Mouse (Mus musculus): ENCODE measurements around the gene Hopx. TPM values are rescaled to one million over a fixed set of nuclear protein-coding genes. Genes with fewer than 3 reads are reported as not detected.

Gene Hopx
- polyA plus RNA-seq (2015; fragmentation: Nextera tagmentation; extraction: Ambion mirVana) = 0.29 and 0.30 TPM in 2 replicates

DNA sequence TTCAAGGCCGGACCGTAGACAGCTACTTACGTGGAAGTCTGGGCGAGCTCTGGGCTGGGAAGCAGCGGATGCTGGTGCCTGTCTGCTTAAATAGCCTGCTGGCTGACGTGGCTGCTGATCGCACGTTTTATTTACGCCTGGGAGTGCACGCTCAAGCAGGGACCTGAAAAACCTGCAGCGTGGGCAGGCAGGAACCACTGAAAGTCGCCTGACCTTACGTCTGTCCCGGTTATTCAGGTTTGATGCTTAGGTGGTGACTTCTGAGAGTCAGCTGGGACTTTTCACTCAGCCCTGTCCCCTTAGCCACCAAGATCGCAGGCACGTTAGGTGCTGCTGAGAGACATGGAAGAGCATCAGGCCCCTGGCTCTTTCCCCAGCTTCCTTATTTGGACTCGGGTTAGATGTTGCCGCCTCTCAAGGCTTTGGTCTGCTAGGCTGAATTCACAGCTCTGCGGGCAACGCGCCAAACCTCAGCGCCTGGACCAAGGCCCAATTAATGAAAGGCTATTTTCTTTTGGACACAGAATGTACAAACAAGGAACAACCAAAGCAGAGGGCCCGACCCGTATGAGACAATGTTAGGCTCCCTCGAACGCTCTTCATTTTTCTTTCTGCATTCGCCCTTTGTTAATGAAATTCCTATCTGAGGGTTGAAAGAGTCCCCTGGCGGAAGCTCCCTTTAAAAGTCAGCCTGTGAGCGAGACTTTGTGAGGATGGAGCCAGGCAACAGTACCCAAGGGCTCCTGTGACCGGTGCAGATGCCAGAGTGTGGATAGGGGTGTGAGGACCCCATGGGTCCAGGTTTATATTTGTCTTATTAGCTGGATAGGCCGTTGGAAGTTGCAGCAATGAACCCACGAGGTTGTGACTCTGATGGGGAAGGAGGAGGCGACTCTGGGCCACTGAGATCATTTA, at the start of gene Hopx:
Gene Hopx (minus strand): TSS at position 305 of the 915 bp plus-strand sequence.
- 51% methylated on average over 33 of the region's 33 CpGs for WGBS
- Histone ChIP-seq H3K4me2 (peak within 1 kb of the TSS; percentile 12; the same call in 1 of the 2 replicates), H3K27me3 (no peaks in the 10 kb centered on the region), H3K36me3 (no peaks in the 10 kb centered on the region), H3K27ac (peak within 1 kb of the TSS; percentile 33; the same call in 1 of the 2 replicates), H3K4me3 (no peak within 1 kb of the TSS), H3K9ac (no peak within 1 kb of the TSS), H3K9me3 (no peaks in the 10 kb centered on the region), H3K4me1 (peaks cover 8% of the 10 kb centered on the region; the same call in 1 of the 2 replicates)
- no peak for ATAC-seq (ENCODE audit: insufficient number of reproducible peaks, insufficient read depth, low FRiP score, low TSS enrichment, low read depth)

DNA sequence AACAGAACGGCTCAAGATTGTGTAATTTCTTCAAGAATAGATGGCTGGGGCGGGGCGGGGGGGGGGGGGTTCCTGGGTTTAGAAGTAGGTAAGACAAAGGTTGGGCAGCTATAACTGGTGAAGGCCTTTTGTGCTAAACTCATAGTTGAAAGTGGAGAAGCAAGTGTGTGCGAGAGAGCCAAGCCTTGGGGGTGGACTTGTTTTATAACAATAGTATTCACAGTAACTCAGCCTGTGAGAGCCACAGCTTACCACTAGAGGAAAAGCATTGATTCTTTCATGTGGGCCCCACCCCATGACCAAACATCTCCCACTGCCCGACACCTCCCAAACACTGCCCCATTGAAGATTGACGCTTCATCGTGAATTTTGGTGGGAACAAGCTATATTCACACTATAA, 48.7 kb upstream of the Hopx start:
- 80% methylated on average over 7 of the region's 7 CpGs for WGBS
- Histone ChIP-seq H3K36me3 (no peaks in the 10 kb centered on the region), H3K4me2 (no peak overlapping the region), H3K4me1 (no peaks in the 10 kb centered on the region), H3K27me3 (no peaks in the 10 kb centered on the region), H3K9me3 (no peaks in the 10 kb centered on the region), H3K4me3 (no peak overlapping the region), H3K27ac (no peak overlapping the region), H3K9ac (no peak overlapping the region)
- no peak for ATAC-seq (ENCODE audit: insufficient number of reproducible peaks, insufficient read depth, low FRiP score, low TSS enrichment, low read depth)

DNA sequence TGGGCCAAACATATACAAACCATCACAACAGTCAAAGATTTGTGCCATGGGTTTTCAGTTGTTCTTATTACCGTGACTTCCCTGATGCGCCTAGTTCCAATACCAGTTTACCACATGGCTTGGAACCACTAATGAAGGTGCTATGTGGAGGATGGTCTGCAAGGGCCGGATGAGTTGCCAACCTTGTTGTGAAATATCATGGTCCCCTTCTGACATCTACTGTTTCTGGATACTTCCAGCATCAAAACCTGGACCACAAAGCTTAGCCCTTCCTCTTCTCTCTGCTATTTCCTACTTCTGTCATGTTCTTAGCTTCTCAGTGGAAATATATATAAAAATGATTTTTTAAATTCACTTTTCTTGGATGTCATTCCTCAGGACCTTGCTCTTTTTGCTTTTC, 47.6 kb upstream of the Hopx start:
- Histone ChIP-seq H3K27ac (no peak overlapping the region), H3K4me3 (no peak overlapping the region), H3K4me2 (no peak overlapping the region), H3K4me1 (peaks cover 7% of the 10 kb centered on the region), H3K9me3 (no peaks in the 10 kb centered on the region), H3K27me3 (no peaks in the 10 kb centered on the region), H3K36me3 (no peaks in the 10 kb centered on the region), H3K9ac (no peak overlapping the region)
- no peak for ATAC-seq (ENCODE audit: insufficient number of reproducible peaks, insufficient read depth, low FRiP score, low TSS enrichment, low read depth)
- 89% methylated on average over 3 of the region's 3 CpGs for WGBS

DNA sequence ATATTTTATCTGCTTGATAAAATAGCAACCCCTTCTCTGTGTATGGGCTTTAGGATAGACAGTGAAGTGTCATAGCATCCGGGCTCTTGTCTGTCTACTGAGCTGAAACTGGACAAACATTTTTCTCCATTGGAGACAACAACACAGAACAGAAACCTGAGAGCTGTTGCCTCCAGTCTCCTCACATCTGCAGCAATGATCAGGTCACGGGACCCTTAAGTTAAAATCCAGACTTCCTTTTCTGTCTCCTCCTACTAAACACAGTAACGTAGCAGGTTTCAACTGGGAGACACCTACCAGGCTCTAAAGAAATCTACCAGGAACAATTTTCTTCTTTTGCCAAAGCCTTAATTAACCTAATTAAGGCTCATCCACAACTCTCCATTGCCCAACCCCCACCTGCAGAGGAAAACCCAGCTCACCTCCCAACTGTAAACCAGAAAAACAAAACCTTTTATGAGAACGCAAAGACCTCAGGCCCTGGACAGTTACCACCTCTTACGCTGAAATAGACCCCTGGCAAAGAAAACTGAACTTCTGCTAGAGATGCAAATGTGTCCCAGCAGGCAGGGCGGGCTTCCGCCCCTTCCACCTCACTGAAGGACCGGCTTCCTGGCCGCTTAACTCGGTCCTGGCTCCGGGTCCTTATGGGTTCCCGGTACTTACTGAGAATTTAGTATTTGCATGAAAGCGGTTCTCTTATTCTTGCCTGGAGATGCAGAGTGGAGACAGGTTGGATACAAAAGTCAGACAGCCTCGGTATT, 43.0 kb upstream of the Hopx start:
- Histone ChIP-seq H3K9me3 (no peaks in the 10 kb centered on the region), H3K27ac (no peak overlapping the region), H3K36me3 (no peaks in the 10 kb centered on the region), H3K4me2 (0 out of 2 replicates have a peak overlapping the region, but pooled peaks have one; percentile 21), H3K9ac (no peak overlapping the region), H3K4me1 (peaks cover 7% of the 10 kb centered on the region), H3K4me3 (no peak overlapping the region), H3K27me3 (no peaks in the 10 kb centered on the region)
- 26% methylated on average over 14 of the region's 14 CpGs for WGBS
- ATAC-seq (ENCODE audit: insufficient number of reproducible peaks, insufficient read depth, low FRiP score, low TSS enrichment, low read depth) = no peak

DNA sequence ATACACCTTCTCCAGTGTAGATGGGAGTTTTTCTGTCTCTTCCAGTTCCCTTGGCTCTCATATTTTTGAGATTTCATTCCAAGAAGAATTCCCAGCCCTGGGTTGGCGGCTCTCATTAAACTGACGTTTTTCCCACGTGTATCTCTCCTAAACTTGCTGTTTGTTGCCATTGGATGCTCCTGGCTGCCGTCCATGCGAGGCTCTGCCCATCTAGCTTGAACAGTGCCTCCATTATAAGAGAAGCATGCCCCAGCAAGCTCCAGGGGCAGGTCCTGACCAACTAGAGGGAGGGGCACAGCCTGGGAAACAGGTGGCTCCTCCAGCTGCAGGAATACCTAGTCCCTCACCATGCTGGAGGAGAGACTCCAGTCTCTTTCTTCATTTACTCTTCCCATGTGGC, 42.0 kb upstream of the Hopx start:
- Histone ChIP-seq H3K4me1 (peaks cover 7% of the 10 kb centered on the region), H3K4me3 (no peak overlapping the region), H3K27me3 (no peaks in the 10 kb centered on the region), H3K36me3 (no peaks in the 10 kb centered on the region), H3K9ac (no peak overlapping the region), H3K4me2 (no peak overlapping the region), H3K9me3 (no peaks in the 10 kb centered on the region), H3K27ac (no peak overlapping the region)
- 47% methylated on average over 5 of the region's 5 CpGs for whole genome bisulfite sequencing
- ATAC-seq (ENCODE audit: insufficient number of reproducible peaks, insufficient read depth, low FRiP score, low TSS enrichment, low read depth) = 0 out of 2 replicates have a peak, but pooled peaks have one; percentile 48

DNA sequence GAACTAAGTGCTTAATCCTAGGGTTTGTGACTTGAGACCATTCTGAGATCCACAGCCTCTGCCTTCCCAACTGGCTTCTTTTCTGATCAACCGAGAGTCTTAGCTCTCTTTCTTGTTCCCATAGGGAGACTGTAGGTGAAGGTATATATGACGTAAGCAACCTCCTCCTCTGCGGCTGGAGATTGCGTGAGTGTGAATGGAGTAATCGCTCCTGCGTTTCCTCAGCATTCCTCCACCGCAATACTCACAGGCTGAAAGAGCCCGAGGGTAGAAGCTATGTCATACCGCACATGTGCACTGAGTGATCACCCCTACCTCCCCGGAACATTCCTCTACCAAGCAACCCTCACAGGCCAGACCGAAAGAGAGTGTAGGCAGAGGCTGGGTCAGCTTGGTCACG, 40.6 kb upstream of the Hopx start:
- Histone ChIP-seq H3K27ac (no peak overlapping the region), H3K4me1 (peaks cover 7% of the 10 kb centered on the region), H3K9me3 (no peaks in the 10 kb centered on the region), H3K4me3 (no peak overlapping the region), H3K27me3 (no peaks in the 10 kb centered on the region), H3K9ac (no peak overlapping the region), H3K36me3 (no peaks in the 10 kb centered on the region), H3K4me2 (no peak overlapping the region)
- 75% methylated on average over 12 of the region's 12 CpGs for WGBS
- no peak for ATAC-seq (ENCODE audit: insufficient number of reproducible peaks, insufficient read depth, low FRiP score, low TSS enrichment, low read depth)

DNA sequence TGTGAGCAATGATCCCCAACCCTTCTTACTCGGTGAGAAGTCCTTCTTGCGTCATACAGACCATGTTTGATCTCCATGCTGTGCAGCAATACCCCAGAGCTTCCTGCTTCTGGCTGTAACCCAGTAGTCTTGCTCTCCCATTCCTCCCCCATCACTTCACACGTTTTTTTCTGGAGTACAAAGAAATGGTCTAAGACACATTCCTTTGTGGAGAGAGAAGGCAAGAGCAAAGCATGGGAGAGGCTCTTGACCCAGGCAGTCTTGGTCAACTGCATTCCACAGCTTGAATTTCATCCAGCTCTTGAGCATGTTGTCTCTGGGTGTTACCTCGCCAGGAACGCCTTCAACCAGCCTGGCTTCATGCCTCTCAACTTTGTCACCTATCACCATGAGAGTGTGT, 39.9 kb upstream of the Hopx start:
- Histone ChIP-seq H3K4me1 (peaks cover 7% of the 10 kb centered on the region), H3K36me3 (no peaks in the 10 kb centered on the region), H3K27ac (no peak overlapping the region), H3K9ac (no peak overlapping the region), H3K4me3 (no peak overlapping the region), H3K27me3 (no peaks in the 10 kb centered on the region), H3K9me3 (no peaks in the 10 kb centered on the region), H3K4me2 (no peak overlapping the region)
- 74% methylated on average over 5 of the region's 5 CpGs for WGBS
- no peak for ATAC-seq (ENCODE audit: insufficient number of reproducible peaks, insufficient read depth, low FRiP score, low TSS enrichment, low read depth)

DNA sequence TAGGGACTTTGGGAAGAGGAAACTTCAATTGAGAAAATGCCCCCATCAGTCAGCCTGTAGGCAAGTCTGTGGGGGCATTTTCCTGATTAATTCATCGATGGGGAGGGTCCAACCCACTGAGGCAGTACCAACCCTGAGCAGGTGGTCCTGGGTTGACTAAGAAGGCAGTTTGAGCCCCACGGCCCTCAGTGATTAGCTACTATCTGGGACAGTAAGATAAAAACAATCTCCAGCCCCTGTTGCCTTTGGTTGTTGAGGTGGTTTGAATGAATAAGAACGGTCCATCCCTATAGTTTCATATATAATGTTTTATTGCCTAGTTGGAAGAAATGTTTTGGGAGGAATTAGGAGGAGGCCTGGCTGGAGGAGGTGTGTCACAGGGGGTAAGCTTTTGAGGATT, 36.8 kb upstream of the Hopx start:
- no peaks in the 10 kb centered on the region for H3K36me3 ChIP-seq
- no peak overlapping the region for H3K27ac ChIP-seq
- H3K4me3 ChIP-seq = no peak overlapping the region
- ATAC-seq (ENCODE audit: insufficient number of reproducible peaks, insufficient read depth, low FRiP score, low TSS enrichment, low read depth) = no peak
- no peaks in the 10 kb centered on the region for H3K27me3 ChIP-seq
- H3K4me1 ChIP-seq = no peaks in the 10 kb centered on the region
- no peak overlapping the region for H3K9ac ChIP-seq
- 85% methylated on average over 3 of the region's 3 CpGs for WGBS
- H3K9me3 ChIP-seq = no peaks in the 10 kb centered on the region
- no peak overlapping the region for H3K4me2 ChIP-seq

DNA sequence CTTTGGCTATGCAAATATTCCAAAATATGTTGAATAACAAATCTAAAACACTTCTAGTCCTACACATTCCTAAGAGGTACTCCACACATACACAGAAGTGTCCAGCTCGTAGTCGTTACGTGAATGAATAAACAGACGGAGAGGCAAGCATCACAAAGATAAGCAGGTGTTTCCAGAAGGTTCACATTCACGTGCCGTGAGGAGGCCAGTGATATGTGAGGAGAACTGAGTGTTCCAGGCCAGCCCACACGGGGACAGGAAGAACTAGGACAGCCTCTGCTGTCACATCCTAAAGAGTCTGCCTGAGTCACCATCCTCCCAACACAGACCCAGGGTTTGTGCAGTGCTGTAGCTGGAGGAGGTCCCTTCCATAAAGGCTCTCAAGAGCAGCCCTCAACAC, 36.2 kb upstream of the Hopx start:
- no peak for ATAC-seq (ENCODE audit: insufficient number of reproducible peaks, insufficient read depth, low FRiP score, low TSS enrichment, low read depth)
- WGBS = 85% methylated on average over 7 of the region's 7 CpGs

DNA sequence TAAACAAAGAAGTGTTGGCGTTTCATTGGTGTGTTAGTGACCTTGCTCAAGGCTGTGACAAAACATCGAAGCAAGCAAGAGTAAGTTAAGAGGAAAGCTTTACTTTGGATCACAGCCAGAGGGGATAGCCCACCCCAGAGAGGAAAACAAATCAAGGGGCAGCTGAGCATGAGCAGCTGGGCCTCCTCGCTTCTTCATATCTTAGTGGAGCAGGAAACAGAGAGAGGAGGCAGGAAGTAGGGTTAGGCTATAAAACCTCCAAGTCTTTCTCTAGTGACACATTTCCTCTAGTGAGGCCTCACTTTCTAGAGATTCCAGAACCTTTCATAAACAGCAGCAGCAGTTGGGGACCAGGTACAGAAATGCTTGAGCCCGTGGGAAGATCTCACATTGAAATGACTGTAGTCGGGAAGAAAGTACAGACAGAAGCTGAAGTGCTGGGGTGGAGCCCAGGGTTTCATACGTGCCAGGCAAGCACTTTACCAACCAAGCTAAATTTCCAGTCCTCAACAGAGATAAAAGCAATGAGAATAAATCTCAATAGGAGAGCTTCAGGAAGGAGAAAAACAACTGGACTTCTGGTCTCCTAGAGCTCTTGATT, 33.2 kb upstream of the Hopx start:
- H3K4me3 ChIP-seq = no peak overlapping the region
- no peak for ATAC-seq (ENCODE audit: insufficient number of reproducible peaks, insufficient read depth, low FRiP score, low TSS enrichment, low read depth)
- H3K27ac ChIP-seq = no peak overlapping the region
- no peak overlapping the region for H3K9ac ChIP-seq
- no peak overlapping the region for H3K4me2 ChIP-seq
- no peaks in the 10 kb centered on the region for H3K27me3 ChIP-seq
- H3K9me3 ChIP-seq = no peaks in the 10 kb centered on the region
- no peaks in the 10 kb centered on the region for H3K36me3 ChIP-seq
- no peaks in the 10 kb centered on the region for H3K4me1 ChIP-seq
- WGBS = 77% methylated on average over 6 of the region's 6 CpGs

More for the DNA sequence above, 36.2 kb upstream of the Hopx start:
- H3K4me1 ChIP-seq = no peaks in the 10 kb centered on the region
- H3K4me3 ChIP-seq = no peak overlapping the region
- no peak overlapping the region for H3K27ac ChIP-seq
- H3K4me2 ChIP-seq = no peak overlapping the region
- H3K27me3 ChIP-seq = no peaks in the 10 kb centered on the region
- H3K9me3 ChIP-seq = no peaks in the 10 kb centered on the region
- no peak overlapping the region for H3K9ac ChIP-seq
- no peaks in the 10 kb centered on the region for H3K36me3 ChIP-seq

DNA sequence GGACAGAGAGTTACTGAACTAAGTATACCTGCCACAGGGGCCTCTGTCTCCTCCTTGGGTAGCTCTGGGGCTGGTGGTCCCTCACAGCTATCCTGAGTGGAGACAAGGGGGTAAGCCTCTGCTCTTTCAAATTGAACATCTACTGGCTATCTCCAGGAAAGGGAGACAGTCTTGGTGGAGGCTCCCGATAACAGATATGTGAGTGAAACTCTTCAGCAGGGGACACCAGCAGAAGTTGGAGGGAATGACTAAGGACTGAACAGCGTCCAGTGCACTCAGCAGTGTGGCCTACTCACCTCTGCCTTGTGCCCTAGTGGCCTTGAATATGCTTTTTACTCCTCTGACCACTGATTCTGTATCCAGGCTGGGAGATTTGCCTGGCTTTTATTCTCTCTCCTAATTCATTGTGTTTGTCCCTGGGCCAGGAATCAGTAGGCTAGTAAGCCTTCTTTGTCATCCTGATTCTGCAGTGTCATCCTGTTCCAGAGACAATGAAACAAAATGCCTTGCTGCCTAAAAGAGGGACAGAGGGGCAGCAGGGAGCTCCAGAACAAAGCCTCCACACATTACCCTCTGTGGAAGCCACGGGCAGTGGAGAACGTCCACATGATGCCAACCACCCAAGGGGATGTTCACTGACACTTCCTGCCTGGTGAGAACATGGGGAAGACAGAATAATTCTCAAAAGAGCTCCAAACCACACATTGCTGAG, 31.7 kb upstream of the Hopx start:
- ATAC-seq (ENCODE audit: insufficient number of reproducible peaks, insufficient read depth, low FRiP score, low TSS enrichment, low read depth) = no peak
- Histone ChIP-seq H3K36me3 (no peaks in the 10 kb centered on the region), H3K4me3 (no peak overlapping the region), H3K4me1 (no peaks in the 10 kb centered on the region), H3K27ac (no peak overlapping the region), H3K9me3 (no peaks in the 10 kb centered on the region), H3K4me2 (no peak overlapping the region), H3K9ac (no peak overlapping the region), H3K27me3 (no peaks in the 10 kb centered on the region)
- 46% methylated on average over 4 of the region's 4 CpGs for WGBS
